Mouse (Mus musculus): ENCODE measurements at regions not wholly inside any gene's neighbourhood (a gene's known extent, or its start where the extent isn't known, plus 50 kb on each side); places are given as distances from the start of the nearest gene placed in this dataset.

DNA sequence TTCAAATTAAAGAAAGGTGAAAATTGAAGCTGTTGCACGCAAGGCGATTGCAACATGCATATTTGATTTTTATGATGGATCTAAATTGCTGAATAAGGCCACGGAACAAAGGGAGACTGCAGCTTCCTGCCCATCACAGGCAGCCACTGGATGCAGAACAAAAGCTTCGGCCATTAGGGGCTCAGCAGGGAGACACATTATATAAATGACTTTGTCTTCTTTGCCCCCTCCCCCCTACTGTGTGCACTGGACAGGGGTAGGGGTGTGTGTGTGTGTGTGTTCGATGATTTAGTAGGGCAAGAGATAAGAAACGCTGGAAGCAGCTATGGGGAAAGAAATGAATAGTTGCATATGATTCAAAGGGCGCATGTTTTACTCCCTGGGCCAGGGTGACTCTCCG, 481.2 kb upstream of the Pmfbp1 start:
- DNase-seq (ENCODE audit: low read depth, low spot score), result no peak

DNA sequence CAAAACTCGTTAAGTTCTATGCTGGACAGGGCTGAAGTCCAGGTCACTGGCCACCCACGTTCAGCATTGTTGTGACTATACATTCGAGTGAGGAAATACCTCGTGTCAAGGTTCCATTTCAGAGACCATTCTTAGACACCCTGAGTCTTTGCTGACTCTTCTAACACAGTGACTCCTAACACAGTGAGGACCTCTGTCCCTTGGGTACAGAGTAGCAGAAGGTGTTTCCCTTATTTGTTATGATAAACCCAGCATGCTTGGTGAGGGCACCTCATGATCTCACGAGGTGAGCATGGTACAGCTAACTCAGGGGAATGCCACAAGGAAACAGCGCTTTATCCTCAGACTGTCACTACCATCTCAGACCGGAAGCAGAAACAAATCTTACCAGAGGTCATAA, 480.2 kb upstream of the Pmfbp1 start:
- no peak for DNase-seq (ENCODE audit: low read depth, low spot score)

DNA sequence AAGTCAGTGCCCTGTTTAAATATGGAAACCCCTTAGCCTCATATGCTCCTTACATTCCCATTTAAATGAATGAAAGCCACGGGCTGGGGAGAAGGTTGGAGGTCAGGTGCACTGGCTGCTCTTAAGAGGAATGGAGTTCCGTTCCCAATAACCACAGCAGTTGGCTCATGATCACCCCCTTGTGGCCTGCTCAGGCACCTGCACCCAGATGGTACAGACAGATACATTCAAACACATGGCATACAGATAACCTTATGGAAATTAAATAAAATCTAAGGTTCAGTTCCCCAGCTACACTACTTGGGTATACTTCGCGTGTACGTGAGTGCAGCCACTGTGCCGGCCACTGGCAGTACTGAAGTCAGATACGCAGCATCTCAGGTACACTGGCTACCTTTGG, 479.1 kb upstream of the Pmfbp1 start:
- DNase-seq (ENCODE audit: low read depth, low spot score), result no peak

DNA sequence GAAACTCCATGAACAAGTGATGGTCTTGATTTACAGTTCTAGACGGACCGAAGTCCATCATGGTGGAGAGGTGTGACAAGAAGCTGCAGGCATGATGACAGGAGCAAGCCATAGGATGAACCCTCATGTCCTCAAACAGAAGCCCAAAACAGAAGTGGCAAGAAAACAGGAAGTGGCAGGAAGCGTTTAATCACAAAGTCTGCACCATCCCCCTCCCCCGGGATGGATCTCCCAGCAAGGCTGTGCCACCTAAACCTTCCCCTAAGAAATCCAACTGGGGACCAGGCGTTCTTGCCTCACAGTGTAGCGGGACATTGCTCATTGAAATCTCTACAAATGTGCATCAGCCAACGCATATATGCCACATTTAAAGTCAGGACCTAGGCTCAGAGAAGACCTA, 474.3 kb upstream of the Pmfbp1 start:
- no peak for DNase-seq (ENCODE audit: low read depth, low spot score)

DNA sequence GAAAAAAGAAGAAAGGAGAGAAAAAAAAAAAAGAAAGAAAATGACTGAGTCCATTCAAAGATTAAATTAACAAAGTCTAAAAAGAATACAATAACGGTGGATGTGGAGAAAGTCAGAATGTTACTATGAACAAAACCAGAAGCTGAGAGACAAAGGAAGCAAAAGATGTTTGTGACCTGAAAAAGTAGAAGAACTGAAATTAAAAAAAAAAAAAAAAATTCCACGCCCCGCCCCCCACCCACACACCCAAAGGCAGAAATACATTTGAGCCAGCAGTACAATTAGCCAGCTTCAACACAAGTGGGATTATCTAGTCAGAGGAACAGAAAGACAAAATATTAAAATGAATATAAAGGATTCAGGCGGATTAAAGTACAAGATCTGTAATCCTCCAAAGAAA, 473.7 kb upstream of the Pmfbp1 start:
- DNase-seq (ENCODE audit: low read depth, low spot score), result no peak

DNA sequence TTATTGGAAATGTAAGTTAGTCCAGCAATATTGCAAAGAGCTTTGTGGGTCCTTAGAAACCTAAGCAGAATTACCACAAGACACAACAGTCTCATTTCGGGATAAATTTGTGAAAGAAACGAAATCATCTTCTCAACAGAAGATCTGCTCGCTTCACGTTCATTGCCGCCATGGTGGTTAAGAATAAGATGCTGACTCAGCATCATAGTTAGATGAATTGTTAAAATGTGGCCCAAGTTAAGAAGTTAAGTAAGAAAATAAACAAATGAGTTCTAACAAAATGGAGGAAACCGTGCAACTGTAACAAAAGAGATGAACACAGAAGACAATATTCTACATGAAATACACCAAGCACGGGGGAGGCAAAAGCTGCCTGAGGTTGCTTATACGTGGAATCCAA, 465.9 kb upstream of the Pmfbp1 start:
- DNase-seq (ENCODE audit: low read depth, low spot score), result no peak

DNA sequence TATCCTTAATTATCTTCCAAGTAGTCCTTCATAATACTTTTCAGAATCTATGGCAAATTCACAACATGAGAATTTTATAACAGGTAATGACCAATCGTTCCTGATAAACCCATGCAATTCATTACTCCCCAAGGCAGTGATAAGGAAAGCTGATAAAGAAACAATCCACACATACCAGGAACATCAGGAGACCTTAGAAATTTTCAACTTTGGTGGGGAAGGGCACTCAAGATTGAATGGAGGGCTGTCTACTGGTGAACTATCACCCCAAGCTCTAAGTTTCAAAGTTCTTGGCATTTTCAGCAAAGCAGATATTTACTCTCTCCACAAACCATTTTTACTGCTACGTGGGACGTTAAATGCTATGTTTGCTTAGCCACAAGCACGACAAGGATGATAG, 440.2 kb upstream of the Pmfbp1 start:
- DNase-seq (ENCODE audit: low read depth, low spot score), result no peak

DNA sequence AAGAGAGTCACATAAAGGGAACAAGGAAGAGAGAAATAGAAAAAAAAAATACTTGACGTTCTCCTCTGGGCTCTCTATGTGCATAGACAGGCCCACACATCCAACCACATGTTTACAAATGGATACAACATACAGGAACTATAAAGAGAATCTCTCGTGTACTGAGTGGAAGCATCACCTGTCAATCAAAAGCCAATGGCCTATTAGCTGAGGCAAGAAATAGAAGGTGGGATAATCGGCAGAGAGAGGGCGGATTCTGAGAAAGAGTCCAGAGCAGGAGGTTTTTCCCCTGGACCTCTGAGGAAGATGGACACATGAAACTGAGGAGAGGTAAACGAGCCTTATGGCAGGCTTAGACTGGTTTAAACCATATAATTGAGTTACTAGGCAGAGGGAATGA, 434.7 kb upstream of the Pmfbp1 start:
- DNase-seq (ENCODE audit: low read depth, low spot score), result no peak

DNA sequence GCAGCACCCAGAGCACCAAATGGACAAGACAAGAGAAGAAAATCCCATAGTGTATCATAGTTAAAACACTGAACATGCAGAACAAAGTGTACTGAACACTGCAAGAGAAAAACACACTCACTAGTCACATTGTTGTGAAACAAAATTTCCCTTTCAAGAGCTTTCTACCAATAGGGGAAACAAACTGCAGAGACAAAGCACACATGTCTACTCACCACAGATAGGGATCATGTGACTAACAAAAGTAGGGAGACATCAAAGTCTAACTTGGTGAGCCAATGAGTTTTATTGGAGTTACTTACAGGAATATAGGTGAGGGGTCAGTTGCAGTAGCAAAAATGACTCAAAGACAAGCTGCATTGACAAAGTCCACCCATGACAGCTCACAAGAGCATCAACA, 431.5 kb upstream of the Pmfbp1 start:
- DNase-seq (ENCODE audit: low read depth, low spot score), result no peak

DNA sequence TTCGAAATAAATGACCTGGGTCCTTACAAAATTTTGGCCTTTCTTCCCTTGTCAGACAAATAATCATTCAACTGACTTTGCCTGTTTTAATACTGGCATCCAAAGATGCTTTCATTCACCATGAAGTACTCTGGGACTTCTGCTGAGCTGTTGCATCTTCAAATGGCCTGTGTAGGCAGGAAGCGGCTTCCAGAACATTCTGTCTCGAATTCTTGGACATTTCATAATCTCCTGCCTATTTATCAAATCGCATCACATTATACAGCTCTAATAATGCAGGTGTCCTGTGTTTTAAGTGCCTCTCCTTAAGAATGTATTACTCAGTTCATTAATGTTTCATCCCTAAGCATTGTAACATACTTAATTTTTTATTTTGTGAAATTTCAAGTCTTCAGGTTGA, 420.1 kb upstream of the Pmfbp1 start:
- DNase-seq (ENCODE audit: low read depth, low spot score), result no peak

DNA sequence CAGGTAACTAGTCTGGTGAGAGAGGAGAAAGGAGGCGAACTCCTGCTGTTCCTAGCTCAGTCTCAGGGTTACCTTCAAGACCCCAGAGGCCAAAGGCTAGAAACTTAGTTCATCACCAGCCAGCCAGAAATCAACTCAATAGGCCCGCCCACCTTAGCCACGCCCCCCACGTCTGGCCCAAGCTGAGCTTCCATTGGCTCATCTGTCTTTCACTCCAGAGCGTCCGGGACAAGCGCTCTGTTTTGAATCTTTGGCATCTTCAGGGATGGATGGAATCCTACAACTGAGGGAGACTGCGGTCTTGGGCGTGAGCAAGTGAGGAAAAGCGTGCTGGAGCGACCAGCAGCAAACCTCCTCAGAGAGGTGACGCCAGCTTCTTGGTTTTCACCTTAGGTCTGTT, 418.8 kb upstream of the Pmfbp1 start:
- DNase-seq (ENCODE audit: low read depth, low spot score), result no peak

DNA sequence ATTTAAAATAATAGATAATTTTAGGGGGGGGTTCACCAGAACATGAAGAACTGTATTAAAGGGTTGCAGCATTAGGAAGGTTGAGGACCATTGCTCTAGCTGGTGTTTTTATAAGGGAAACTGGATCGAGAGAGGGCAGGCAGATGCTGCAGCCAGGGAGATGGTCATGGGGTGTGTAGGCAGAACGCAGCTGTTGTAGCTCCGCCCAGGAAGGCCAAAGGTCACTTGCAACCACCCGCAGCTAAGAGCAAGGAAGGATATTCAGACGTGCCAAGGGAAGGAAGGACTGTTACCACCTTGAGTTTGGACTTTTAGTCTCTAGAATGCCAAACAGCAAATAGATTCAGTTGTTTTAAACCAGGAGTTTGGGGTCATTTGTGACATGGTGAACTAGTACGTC, 414.6 kb upstream of the Pmfbp1 start:
- DNase-seq (ENCODE audit: low read depth, low spot score), result no peak

DNA sequence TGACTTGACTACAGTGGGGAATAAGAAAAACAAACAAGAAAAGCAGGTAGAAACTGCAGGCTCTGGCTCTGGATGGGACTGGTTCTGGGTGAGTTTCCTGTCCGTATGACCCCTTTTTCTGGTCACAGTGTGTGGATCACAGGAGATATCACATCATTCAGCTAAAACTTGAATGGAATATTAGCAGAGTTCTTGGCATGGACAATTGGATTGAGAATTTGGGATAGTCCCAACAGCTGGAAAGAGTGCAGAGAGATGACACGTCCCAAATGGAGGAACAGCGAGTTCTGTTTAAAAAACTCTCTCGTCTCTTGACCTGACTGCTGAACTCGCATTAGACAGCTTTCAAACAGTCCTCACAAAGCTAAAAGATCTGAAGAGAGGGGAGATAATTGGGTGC, 412.5 kb upstream of the Pmfbp1 start:
- DNase-seq (ENCODE audit: low read depth, low spot score), result no peak

DNA sequence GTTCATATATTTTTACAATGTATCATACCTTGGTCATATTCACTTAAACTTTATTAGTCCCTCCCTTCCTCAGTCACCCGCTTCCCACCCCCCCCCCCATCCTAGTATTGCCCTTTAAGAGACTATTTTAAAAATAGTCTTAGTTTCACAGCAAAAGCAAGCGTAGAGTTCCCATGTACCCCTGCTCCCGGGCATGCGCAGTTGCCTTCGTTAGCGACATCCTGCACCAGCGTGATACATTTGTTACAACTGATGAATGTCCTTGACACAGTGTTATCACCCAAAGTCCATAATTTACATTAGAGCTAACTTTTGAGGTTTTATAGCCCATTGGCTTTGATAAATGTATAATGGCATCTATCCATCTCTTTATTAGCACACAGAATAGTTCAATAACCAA, 408.7 kb upstream of the Pmfbp1 start:
- DNase-seq (ENCODE audit: low read depth, low spot score), result no peak

DNA sequence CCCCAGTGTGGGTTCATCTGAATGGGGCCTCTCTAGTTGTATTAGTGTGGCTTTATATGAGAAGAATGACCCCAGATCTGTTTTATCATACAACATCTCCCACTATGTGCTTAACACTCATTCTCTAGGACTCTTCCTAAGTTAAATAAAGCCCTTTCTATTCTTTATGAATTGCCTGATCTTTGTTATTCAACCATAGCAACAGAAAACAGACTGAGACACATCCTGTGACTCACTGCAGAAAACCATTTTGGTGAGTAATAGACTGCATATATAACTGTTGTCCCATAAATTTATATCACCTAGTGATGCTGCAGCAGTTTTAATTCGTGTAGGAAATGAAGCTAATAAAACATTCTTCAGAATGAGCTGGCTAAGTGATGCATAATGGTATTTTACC, 406.0 kb upstream of the Pmfbp1 start:
- DNase-seq (ENCODE audit: low read depth, low spot score), result no peak

DNA sequence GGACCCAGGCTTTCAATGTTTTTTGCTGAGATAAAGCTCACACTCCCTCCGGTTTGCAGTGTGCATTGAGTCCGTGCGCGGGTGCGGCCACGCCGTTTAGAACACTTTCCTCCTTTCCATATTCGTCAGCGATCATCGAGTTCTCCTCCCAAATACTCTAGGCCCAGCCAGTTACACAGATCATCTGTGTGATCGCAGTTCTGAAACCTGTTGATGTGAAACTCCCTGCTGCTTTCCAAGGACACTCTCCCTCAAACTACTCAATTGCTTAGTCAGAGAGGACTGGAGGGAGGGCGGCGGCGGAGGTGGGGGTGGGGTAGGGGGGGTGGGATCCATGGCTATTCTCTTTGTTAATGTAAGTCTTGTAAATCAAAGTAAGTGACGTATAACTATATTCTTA, 394.2 kb upstream of the Pmfbp1 start:
- no peak for DNase-seq (ENCODE audit: low read depth, low spot score)

DNA sequence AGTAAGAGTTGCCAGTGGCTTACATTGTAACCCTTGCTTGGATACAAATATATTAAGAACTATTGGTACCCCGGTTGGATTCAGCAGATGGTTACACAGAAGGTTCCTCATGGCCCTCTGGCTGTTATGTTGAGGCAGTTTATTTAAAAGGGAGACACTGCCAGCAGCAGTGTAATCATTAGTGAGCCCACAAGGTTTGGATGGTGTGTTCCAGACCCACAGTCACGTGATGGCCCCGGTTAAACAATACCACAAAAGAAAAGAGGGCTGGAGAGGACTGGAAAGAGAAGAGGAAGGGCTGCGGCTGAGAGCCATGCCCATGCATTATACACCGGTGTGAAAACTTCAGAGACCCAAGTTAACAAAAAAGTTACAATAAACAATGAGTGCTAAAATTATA, 392.4 kb upstream of the Pmfbp1 start:
- no peak for DNase-seq (ENCODE audit: low read depth, low spot score)

DNA sequence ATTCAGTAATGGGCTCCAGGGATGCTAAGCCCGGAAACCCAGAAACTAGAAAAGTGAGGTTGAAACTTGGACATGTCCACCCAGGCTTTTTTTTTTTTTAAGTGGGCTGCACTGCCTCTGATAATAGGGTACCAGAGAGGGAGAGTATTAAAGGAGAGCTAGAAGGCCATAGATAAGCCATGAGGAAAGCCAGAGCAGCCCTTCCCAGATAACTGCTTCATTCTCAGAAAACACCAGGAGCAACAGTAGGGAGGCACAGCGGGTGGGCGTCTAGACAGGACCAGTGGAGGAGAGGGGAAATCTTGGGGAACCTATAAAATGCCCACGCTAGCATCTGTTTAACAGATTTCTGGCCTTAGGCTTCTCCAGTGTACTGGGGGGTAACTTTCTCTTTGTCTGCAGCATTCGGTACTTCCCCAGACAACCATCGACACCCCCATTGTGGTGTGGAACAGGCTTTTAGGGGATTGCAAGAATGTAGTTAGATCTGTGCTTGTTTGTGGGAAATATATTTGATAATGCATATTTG, 389.0 kb upstream of the Pmfbp1 start:
- no peak for DNase-seq (ENCODE audit: low read depth, low spot score)

DNA sequence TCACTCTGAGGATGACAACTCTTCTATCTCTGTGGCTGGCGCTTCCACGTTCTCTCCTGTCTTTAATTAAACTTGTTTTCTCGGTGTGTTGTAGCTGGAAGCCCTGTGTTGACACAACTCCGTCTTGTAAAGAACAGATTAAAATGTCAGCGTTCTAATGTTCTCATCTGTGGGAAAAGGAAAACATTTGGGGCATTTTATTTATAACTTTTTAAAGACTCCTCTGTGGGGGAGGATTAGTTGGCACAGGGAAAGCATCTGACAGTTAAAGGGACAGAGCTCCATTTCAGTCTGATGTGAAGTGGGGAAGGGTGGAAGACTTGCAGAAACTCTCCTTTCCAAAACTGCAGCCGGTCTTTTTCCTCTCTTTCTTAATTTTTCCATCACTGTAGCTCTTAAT, 388.1 kb upstream of the Pmfbp1 start:
- no peak for DNase-seq (ENCODE audit: low read depth, low spot score)

DNA sequence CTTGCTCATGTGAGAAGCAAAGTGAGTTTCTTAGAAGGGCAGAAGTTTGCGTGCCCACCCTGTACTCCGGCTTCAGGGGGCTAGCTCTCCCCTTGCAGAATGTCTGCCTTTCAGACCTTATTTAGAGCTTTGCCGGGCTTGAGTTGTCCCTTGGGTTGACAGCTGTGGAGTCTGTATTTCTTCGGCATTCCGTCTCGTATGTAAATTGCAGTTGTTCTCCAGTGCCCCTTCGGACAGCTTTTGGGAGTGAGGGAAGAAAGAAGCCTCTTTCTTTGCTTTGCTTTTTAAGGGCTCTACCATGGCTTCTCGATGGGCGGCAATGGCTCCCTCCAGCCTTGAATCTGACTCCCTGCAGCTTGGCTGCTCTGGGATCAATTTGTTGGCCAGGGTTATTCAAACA, 386.9 kb upstream of the Pmfbp1 start:
- DNase-seq (ENCODE audit: low read depth, low spot score), result no peak

DNA sequence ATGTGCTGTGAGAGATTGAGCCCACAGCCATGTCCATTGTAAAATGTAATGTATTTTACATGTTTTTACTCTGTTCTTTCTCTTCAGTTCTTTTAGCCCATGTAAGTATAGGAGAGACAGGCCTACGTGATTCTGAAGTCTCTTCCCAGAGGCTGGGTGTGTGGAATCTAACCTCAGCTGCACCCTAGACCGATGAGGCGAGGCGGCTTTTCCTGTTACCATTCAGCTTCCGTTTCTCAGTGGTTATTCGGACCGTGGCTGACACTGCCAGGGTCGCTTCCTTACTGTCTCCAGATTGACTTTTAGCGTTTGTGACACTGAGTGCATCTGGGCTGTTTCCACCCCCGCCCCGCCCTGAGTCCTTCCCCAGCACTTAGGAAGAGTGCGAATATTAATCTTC, 386.1 kb upstream of the Pmfbp1 start:
- DNase-seq (ENCODE audit: low read depth, low spot score), result no peak

DNA sequence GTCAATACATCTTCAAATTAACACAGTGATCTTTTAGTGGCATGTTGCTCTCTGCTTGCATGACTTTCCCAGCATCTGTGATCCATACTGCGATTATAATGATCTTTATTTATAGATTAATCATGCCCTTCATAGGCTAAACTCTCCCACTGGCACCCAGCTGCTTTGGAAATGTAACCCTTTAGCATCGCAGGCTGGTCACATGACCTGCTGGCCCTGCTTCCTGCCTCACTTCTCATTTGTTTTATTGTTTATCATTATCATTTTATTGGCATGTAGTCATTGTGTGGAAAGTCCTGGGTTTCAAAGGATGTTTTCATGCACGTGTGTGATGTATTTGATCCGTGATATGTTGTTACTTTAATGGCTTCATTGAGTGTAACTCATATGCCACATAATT, 384.4 kb upstream of the Pmfbp1 start:
- DNase-seq (ENCODE audit: low read depth, low spot score), result no peak

DNA sequence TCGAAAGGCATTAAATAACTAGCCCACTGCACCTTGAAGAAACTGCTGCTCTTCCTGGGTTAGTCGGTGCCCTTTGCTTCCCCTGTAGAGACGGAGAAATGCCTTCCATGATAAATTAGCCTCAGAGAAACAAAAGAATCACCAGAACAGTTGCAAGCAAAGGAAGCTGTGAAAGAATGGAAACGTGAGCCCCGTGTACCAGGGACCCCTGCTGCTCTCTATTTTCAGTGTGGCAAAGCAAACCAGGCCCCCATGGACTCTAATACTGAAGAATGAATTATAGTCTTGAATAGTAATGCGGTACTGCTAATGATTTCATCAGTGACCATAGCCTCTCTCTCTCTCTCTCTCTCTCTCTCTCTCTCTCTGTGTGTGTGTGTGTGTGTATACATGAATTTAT, 372.1 kb upstream of the Pmfbp1 start:
- DNase-seq (ENCODE audit: low read depth, low spot score), result no peak

DNA sequence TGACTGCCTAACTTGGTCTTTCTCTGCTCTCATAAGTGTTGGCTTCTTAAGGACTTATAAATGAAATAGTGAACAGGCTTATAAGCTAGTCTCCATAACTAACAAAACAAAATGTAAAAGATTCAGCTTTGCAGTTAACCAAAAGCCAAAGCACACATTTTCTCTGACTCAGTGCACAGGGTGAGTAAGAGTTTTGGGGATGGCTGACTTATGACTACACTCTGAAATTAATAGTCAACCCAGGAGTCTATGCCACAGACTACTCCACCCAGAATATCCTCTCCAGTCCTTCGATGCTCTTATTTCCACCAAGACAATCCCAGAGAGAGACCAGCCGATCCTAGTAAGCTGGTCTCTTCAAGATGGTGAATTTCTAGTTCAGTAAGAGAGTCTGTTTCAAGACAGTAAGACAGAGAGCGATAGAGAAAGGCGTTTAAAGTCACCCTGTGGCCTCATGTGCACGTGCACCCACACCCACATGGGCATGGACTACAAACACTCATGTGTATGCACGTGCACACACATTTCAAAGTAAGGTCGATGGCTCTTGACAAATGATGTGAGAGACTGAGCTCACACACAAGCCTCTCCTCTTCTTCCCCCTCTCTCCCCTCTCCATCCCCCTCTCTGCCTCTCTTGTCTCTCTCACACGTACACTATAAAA, 351.2 kb upstream of the Pmfbp1 start:
- no peak for DNase-seq (ENCODE audit: low read depth, low spot score)

Measured in embryo, embryonic 11.5 days (tissue).